Mouse (Mus musculus): Measurements from ENCODE around the gene Tmem267. TPM values are rescaled to one million over a fixed set of nuclear protein-coding genes. Genes with fewer than 3 reads are reported as not detected.
"Not testable (repeated sequence)": the region's sequence is repeated elsewhere in the genome, so short reads cannot be mapped to it uniquely, and the experiment has no call there.

Tmem267 gene
- polyA plus RNA-seq, 1 experiment, result 3.9 TPM

DNA sequence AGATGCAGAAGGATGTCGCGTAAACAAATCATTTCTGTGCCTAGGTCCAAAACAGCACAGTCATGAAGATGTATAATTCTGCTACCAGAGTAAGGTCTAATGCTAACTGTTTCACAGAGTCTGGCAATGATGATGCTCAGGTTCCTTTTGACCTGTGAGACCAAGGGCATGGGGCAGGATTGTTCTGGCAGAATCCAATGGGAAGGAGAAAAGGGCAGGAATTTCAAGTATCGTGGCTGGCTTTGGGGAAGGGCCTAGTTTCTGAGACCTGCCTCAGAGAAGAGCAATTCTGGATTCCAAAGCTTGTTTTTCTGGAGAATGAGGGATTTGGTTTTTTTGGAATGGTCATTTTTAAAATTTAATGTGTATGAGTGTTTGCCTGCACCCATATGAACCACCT lies 131.0 kb downstream of the Tmem267 start:
- Histone ChIP-seq H3K27me3 (ENCODE audit: control insufficient read depth, insufficient read depth, insufficient read length) (no peaks in the 10 kb centered on the region), H3K79me3 (ENCODE audit: low read depth) (no peaks in the 10 kb centered on the region), H3ac (ENCODE audit: control insufficient read depth, insufficient read length, low read depth) (no peak overlapping the region), H3K36me3 (ENCODE audit: control insufficient read depth, insufficient read depth) (no peaks in the 10 kb centered on the region), H3K79me2 (ENCODE audit: control insufficient read depth, insufficient read depth) (no peaks in the 10 kb centered on the region), H3K4me3 (ENCODE audit: insufficient read depth, poor library complexity, severe bottlenecking) (no peak overlapping the region)
- TF ChIP-seq USF1 (IDR thresholded peaks at IDR 0.05; ENCODE audit: low read depth) (no peak), CTCF (IDR thresholded peaks at IDR 0.05; ENCODE audit: control insufficient read depth, insufficient read depth, insufficient read length) (no peak), MYOD1 (IDR thresholded peaks at IDR 0.05; ENCODE audit: control insufficient read depth, insufficient read length, low read depth) (no peak), FOSL1 (IDR thresholded peaks at IDR 0.05; ENCODE audit: insufficient read depth, low read length, poor library complexity, severe bottlenecking) (no peak), MAX (IDR thresholded peaks at IDR 0.05) (no peak), CEBPB (IDR thresholded peaks at IDR 0.05; ENCODE audit: low read depth) (no peak), MYOG (IDR thresholded peaks at IDR 0.05; ENCODE audit: control insufficient read depth, extremely low read depth, insufficient read length) (no peak)

DNA sequence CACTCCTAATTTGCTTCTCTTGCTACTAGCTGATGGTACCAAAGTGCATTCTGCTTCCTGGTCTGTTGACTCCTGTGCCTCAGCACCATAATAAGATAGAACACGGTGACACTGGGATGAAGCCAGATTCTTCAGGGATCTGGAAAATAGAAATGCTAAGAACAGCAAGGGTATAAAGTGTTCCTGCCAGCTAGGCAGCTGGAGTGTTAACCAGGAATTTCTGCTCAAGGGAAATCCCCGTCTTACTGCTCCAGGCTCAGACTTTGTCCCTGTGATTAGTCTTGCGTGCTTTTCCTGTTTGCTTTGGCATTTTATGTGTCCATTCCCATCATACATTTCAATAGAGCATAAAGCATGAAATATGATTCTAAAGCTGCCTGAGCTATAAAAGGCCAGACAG lies 131.9 kb downstream of the Tmem267 start:
- TF ChIP-seq MAX (IDR thresholded peaks at IDR 0.05) (no peak), FOSL1 (IDR thresholded peaks at IDR 0.05; ENCODE audit: insufficient read depth, low read length, poor library complexity, severe bottlenecking) (no peak), CEBPB (IDR thresholded peaks at IDR 0.05; ENCODE audit: low read depth) (no peak), MYOG (IDR thresholded peaks at IDR 0.05; ENCODE audit: control insufficient read depth, extremely low read depth, insufficient read length) (no peak), MYOD1 (IDR thresholded peaks at IDR 0.05; ENCODE audit: control insufficient read depth, insufficient read length, low read depth) (no peak), USF1 (IDR thresholded peaks at IDR 0.05; ENCODE audit: low read depth) (no peak), CTCF (IDR thresholded peaks at IDR 0.05; ENCODE audit: control insufficient read depth, insufficient read depth, insufficient read length) (no peak)
- Histone ChIP-seq H3ac (ENCODE audit: control insufficient read depth, insufficient read length, low read depth) (no peak overlapping the region), H3K79me2 (ENCODE audit: control insufficient read depth, insufficient read depth) (no peaks in the 10 kb centered on the region), H3K4me3 (ENCODE audit: insufficient read depth, poor library complexity, severe bottlenecking) (no peak overlapping the region), H3K79me3 (ENCODE audit: low read depth) (no peaks in the 10 kb centered on the region), H3K27me3 (ENCODE audit: control insufficient read depth, insufficient read depth, insufficient read length) (no peaks in the 10 kb centered on the region), H3K36me3 (ENCODE audit: control insufficient read depth, insufficient read depth) (no peaks in the 10 kb centered on the region)

DNA sequence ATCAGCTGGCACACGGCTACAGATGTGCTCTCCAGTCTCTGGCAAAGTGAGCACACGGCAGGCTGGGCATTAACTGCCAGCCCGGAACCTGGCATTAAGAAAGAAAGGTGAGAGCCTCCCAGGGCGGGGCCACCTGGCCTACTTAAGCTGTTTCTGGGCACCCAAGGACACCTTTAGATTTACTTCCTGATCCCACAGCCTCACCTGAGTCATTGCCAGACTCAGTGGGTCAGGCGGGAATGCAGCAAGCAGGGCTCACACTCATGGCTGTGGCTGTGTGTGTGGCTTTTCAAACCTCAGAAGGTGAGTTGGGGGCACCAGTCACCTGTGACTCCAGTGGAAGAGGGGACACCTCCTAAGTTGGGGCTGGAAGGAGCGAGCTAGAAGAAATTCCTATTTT lies 135.8 kb downstream of the Tmem267 start, which contains the start of gene Ccl28:
Gene Ccl28 (plus strand): TSS at position 186 of the 400 bp plus-strand sequence.
- Histone ChIP-seq H3K4me3 (ENCODE audit: insufficient read depth, poor library complexity, severe bottlenecking) (no peak within 1 kb of the TSS), H3K27me3 (ENCODE audit: control insufficient read depth, insufficient read depth, insufficient read length) (no peaks in the 10 kb centered on the region), H3ac (ENCODE audit: control insufficient read depth, insufficient read length, low read depth) (no peak within 1 kb of the TSS), H3K36me3 (ENCODE audit: control insufficient read depth, insufficient read depth) (no peaks in the 10 kb centered on the region), H3K79me2 (ENCODE audit: control insufficient read depth, insufficient read depth) (no peaks in the 10 kb centered on the region), H3K79me3 (ENCODE audit: low read depth) (no peaks in the 10 kb centered on the region)
- TF ChIP-seq USF1 (IDR thresholded peaks at IDR 0.05; ENCODE audit: low read depth), result no peak
- TF ChIP-seq CTCF (IDR thresholded peaks at IDR 0.05; ENCODE audit: control insufficient read depth, insufficient read depth, insufficient read length), result no peak
- no peak for TF ChIP-seq MYOD1 (IDR thresholded peaks at IDR 0.05; ENCODE audit: control insufficient read depth, insufficient read length, low read depth)
- no peak for TF ChIP-seq MYOG (IDR thresholded peaks at IDR 0.05; ENCODE audit: control insufficient read depth, extremely low read depth, insufficient read length)
- TF ChIP-seq MAX (IDR thresholded peaks at IDR 0.05), result no peak
- TF ChIP-seq FOSL1 (IDR thresholded peaks at IDR 0.05; ENCODE audit: insufficient read depth, low read length, poor library complexity, severe bottlenecking), result no peak
- TF ChIP-seq CEBPB (IDR thresholded peaks at IDR 0.05; ENCODE audit: low read depth), result no peak

DNA sequence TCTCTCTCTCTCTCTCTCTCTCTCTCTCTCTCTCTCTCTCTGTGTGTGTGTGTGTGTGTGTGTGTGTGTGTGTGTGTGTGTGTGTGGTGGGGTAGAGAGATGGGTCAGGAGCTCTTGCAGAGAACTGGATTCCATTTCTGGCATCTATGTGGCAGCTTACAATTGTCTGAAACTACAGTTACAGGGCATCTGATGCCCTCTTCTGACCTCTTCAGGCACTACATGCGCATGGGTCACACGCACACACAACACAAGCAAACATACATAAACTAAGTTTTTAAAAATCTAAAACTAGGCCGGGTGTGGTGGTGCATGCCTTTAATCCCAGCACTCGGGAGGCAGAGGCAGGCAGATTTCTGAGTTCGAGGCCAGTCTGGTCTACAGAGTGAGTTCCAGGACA lies 138.1 kb downstream of the Tmem267 start:
- H3K79me2 ChIP-seq (ENCODE audit: control insufficient read depth, insufficient read depth); H3K36me3 ChIP-seq (ENCODE audit: control insufficient read depth, insufficient read depth); H3K27me3 ChIP-seq (ENCODE audit: control insufficient read depth, insufficient read depth, insufficient read length); H3ac ChIP-seq (ENCODE audit: control insufficient read depth, insufficient read length, low read depth); H3K4me3 ChIP-seq (ENCODE audit: insufficient read depth, poor library complexity, severe bottlenecking); H3K79me3 ChIP-seq (ENCODE audit: low read depth): not testable (repeated sequence)

DNA sequence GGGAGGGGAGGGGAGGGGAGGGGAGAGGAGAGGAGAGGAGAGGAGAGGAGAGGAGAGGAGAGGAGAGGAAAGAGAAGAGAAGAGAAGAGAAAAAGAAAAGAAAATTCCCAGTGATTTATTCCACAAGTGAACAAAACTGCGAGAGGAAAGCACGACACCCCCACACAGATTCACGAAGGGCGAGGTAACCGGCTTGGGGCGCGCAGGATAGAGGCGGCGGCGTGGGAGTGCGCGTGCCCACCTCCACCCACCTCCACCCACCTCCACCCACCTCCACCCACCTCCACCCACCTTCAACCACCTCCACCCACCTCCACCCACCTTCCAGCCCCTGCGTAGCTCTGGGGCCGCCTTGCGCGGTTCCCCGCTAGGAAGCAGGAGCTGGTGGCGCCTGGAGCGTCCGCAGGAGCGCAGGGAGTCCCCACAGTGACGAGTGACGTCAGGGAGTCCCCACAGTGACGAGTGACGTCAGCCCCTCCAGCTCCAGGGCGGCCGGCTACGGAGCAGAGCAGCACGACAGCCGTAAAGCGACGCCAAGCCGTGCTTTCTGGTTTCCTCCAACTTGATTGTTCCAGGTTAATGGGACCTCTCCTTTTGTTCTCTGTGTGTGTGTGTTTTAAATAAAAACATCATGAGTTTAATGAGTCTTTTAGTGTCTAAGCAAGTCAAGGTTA lies 143.8 kb downstream of the Tmem267 start:
- H3K27me3 ChIP-seq (ENCODE audit: control insufficient read depth, insufficient read depth, insufficient read length), result no peaks in the 10 kb centered on the region
- no peak overlapping the region for H3K4me3 ChIP-seq (ENCODE audit: insufficient read depth, poor library complexity, severe bottlenecking)
- no peaks in the 10 kb centered on the region for H3K79me2 ChIP-seq (ENCODE audit: control insufficient read depth, insufficient read depth)
- no peaks in the 10 kb centered on the region for H3K36me3 ChIP-seq (ENCODE audit: control insufficient read depth, insufficient read depth)
- TF ChIP-seq MYOG (IDR thresholded peaks at IDR 0.05; ENCODE audit: control insufficient read depth, extremely low read depth, insufficient read length), result no peak
- TF ChIP-seq MAX (IDR thresholded peaks at IDR 0.05), result no peak
- no peak for TF ChIP-seq CTCF (IDR thresholded peaks at IDR 0.05; ENCODE audit: control insufficient read depth, insufficient read depth, insufficient read length)
- no peak for TF ChIP-seq FOSL1 (IDR thresholded peaks at IDR 0.05; ENCODE audit: insufficient read depth, low read length, poor library complexity, severe bottlenecking)
- no peak for TF ChIP-seq CEBPB (IDR thresholded peaks at IDR 0.05; ENCODE audit: low read depth)
- no peak for TF ChIP-seq MYOD1 (IDR thresholded peaks at IDR 0.05; ENCODE audit: control insufficient read depth, insufficient read length, low read depth)
- TF ChIP-seq USF1 (IDR thresholded peaks at IDR 0.05; ENCODE audit: low read depth), result no peak
- H3ac ChIP-seq (ENCODE audit: control insufficient read depth, insufficient read length, low read depth), result no peak overlapping the region
- H3K79me3 ChIP-seq (ENCODE audit: low read depth), result no peaks in the 10 kb centered on the region

DNA sequence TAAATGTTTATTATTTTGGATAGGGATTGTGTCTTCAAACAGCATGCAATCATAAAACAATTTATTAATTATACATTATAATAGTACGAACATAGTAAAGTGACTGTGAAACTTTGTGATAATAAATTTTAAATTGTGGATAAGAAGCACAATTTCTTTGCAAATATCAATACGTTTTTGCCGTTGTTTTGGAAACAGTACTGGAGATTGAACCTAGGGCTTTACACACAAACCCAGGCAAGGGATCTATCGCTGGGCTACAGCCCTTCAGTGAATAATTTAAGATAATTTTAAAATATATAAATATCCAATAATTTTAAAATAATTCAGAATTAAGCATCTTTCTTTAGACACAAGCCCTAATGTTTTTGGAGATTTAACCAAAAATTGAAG lies 144.3 kb downstream of the Tmem267 start:
- H3K36me3 ChIP-seq (ENCODE audit: control insufficient read depth, insufficient read depth), result no peaks in the 10 kb centered on the region
- H3K79me2 ChIP-seq (ENCODE audit: control insufficient read depth, insufficient read depth), result no peaks in the 10 kb centered on the region
- H3K27me3 ChIP-seq (ENCODE audit: control insufficient read depth, insufficient read depth, insufficient read length), result no peaks in the 10 kb centered on the region
- no peak overlapping the region for H3ac ChIP-seq (ENCODE audit: control insufficient read depth, insufficient read length, low read depth)
- TF ChIP-seq MAX (IDR thresholded peaks at IDR 0.05) (no peak), CTCF (IDR thresholded peaks at IDR 0.05; ENCODE audit: control insufficient read depth, insufficient read depth, insufficient read length) (no peak), MYOD1 (IDR thresholded peaks at IDR 0.05; ENCODE audit: control insufficient read depth, insufficient read length, low read depth) (no peak), CEBPB (IDR thresholded peaks at IDR 0.05; ENCODE audit: low read depth) (no peak), FOSL1 (IDR thresholded peaks at IDR 0.05; ENCODE audit: insufficient read depth, low read length, poor library complexity, severe bottlenecking) (no peak), USF1 (IDR thresholded peaks at IDR 0.05; ENCODE audit: low read depth) (no peak)
- no peaks in the 10 kb centered on the region for H3K79me3 ChIP-seq (ENCODE audit: low read depth)
- no peak overlapping the region for H3K4me3 ChIP-seq (ENCODE audit: insufficient read depth, poor library complexity, severe bottlenecking)
